Mouse (Mus musculus) heart, adult 2 months (tissue): Measurements from ENCODE around the gene Aebp2.

ENCODE experiments used
- CTCF ChIP-seq: fragments of 200-600 bp; IDR thresholded peaks from 2 replicates; pipeline ENCODE4 v1.8.1; 2022; ENCODE audit warnings: antibody characterized with exemption, mild to moderate bottlenecking, moderate library complexity
- EP300 ChIP-seq: fragments of 200-500 bp; IDR thresholded peaks from 2 replicates; pipeline ENCODE4 v1.6.1; 2011; ENCODE audit warnings: low read depth, low read length, control low read depth; ENCODE audit not compliant: insufficient read depth
- POLR2A ChIP-seq: fragments of 200-500 bp; IDR thresholded peaks from 2 replicates; pipeline ENCODE4 v1.6.1; 2011; ENCODE audit warnings: mild to moderate bottlenecking, low read depth, low read length, control low read depth; ENCODE audit not compliant: insufficient read depth

DNA sequence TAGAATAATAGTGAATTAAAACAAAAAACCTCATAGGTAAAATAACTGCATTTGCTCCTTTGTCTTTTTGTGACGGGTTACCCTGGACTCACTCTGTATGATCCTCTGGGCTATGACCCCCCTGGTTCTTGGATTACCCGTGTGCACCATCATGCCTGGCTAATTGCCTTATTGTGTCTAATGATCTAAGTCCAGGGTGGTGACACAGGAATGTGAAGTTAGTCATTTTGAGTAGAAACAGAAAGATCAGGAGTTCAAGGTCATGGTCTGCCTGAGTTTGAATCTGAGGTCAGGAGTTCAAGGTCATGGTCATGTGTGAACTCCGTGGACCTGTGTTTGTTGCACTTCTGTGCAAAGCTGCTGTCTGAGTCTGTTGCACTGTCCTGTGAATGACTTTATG, 16.7 kb upstream of the Aebp2 start:
- no peak for TF ChIP-seq POLR2A
- TF ChIP-seq CTCF: no peak
- TF ChIP-seq EP300: no peak
